Mouse (Mus musculus): ENCODE data around the gene Palm2. TPM values are rescaled to one million over a fixed set of nuclear protein-coding genes. Genes with fewer than 3 reads are reported as not detected.

Gene Palm2
- polyA plus RNA-seq, 1 experiment from 2014 or later: 5.8 TPM

GRCm38 (mm10) chr4:57557102-57557501 lies 123.1 kb downstream of the Palm2 start:
- Histone ChIP-seq H3K4me1 (peaks cover 7% of the 10 kb centered on the region; the same call in 1 of the 2 replicates), H3K27ac (replicated peaks) (no peak overlapping the region), H3K9me3 (no peaks in the 10 kb centered on the region), H3K36me3 (no peaks in the 10 kb centered on the region), H3K4me2 (replicated peaks) (no peak overlapping the region), H3K27me3 (no peaks in the 10 kb centered on the region), H3K9ac (replicated peaks) (no peak overlapping the region), H3K4me3 (no peak overlapping the region)
- ATAC-seq (replicated peaks): no peak
- WGBS: 90% methylated on average over 2 of the region's 2 CpGs

- no peak for ATAC-seq (replicated peaks)
- 88% methylated on average over 1 of the region's 1 CpGs for WGBS
- no peak overlapping the region for H3K9ac ChIP-seq (replicated peaks)
- H3K4me2 ChIP-seq (replicated peaks): no peak overlapping the region
- H3K27ac ChIP-seq (replicated peaks): no peak overlapping the region
- no peak overlapping the region for H3K4me3 ChIP-seq
- H3K4me1 ChIP-seq: peaks cover 7% of the 10 kb centered on the region; the same call in 1 of the 2 replicates
- no peaks in the 10 kb centered on the region for H3K36me3 ChIP-seq
- H3K9me3 ChIP-seq: no peaks in the 10 kb centered on the region
- H3K27me3 ChIP-seq: no peaks in the 10 kb centered on the region
Measured at GRCm38 (mm10) chr4:57559438-57559837, 125.4 kb downstream of the Palm2 start.

DNA sequence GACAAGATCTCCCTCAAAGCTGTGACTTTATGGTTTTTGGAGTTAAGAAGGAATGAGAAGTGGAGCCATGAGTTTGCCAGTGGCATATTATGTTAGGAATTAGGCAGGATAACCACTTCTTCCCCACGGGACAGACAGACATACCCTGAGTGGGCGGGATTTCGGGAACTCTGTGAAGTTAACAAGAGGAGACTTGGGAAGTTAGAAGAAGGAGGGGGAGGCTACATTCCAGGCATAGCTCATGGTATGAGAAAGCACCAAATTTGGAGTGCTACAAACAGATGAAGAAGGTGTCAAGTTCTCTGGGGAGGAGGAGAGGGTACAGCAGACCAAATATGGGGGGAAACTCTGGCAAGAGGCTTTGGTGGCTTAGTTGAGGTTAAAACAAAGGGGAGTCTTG lies 126.0 kb downstream of the Palm2 start:
- no peak for ATAC-seq (replicated peaks)
- no peak overlapping the region for H3K9ac ChIP-seq (replicated peaks)
- no peaks in the 10 kb centered on the region for H3K9me3 ChIP-seq
- no peak overlapping the region for H3K4me2 ChIP-seq (replicated peaks)
- H3K4me3 ChIP-seq: no peak overlapping the region
- no peaks in the 10 kb centered on the region for H3K27me3 ChIP-seq
- no peak overlapping the region for H3K27ac ChIP-seq (replicated peaks)
- H3K4me1 ChIP-seq: peaks cover 7% of the 10 kb centered on the region; the same call in 1 of the 2 replicates
- 82% methylated on average over 3 of the region's 3 CpGs for WGBS
- H3K36me3 ChIP-seq: no peaks in the 10 kb centered on the region

- WGBS: 53% methylated on average over 6 of the region's 6 CpGs
Measured at GRCm38 (mm10) chr4:57561055-57561454, 127.0 kb downstream of the Palm2 start.

GRCm38 (mm10) chr4:57565283-57565682 lies 131.2 kb downstream of the Palm2 start:
- H3K36me3 ChIP-seq: no peaks in the 10 kb centered on the region

More at GRCm38 (mm10) chr4:57561055-57561454, 127.0 kb downstream of the Palm2 start:
- Histone ChIP-seq H3K27me3 (no peaks in the 10 kb centered on the region), H3K9ac (replicated peaks) (no peak overlapping the region), H3K4me3 (no peak overlapping the region), H3K36me3 (no peaks in the 10 kb centered on the region), H3K4me1 (peaks cover 7% of the 10 kb centered on the region; the same call in 1 of the 2 replicates), H3K27ac (replicated peaks) (no peak overlapping the region), H3K4me2 (replicated peaks) (no peak overlapping the region), H3K9me3 (no peaks in the 10 kb centered on the region)
- ATAC-seq (replicated peaks): peak; percentile 64

DNA sequence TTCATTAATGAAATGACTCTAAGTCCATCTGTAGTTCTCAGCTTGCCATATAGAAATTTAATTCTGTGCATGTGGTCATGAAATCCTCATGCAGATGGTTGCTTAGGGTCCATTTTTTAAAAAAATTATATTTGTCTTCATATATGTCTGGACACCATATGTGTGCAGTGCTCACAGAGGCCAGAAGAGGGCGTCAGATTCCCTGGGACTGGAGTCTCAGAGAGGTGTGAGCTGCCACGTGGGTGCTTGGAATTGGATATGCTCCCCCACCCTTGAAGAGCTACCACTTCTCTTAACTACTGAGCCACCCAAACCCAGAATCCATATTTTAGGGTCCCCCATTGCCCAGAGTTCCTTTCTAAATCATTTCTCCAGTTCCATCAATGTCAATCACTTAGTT lies 131.8 kb downstream of the Palm2 start:
- ATAC-seq (replicated peaks): no peak
- Histone ChIP-seq H3K4me1 (peaks cover 12% of the 10 kb centered on the region), H3K4me2 (replicated peaks) (no peak overlapping the region), H3K27ac (replicated peaks) (no peak overlapping the region), H3K9ac (replicated peaks) (no peak overlapping the region), H3K36me3 (no peaks in the 10 kb centered on the region), H3K4me3 (no peak overlapping the region), H3K9me3 (no peaks in the 10 kb centered on the region), H3K27me3 (0 out of 2 replicates have a peak, but pooled peaks cover 7% of the 10 kb centered on the region)
- 60% methylated on average over 2 of the region's 2 CpGs for WGBS

More at GRCm38 (mm10) chr4:57565283-57565682, 131.2 kb downstream of the Palm2 start:
- Histone ChIP-seq H3K9me3 (no peaks in the 10 kb centered on the region), H3K27me3 (0 out of 2 replicates have a peak, but pooled peaks cover 7% of the 10 kb centered on the region), H3K27ac (replicated peaks) (no peak overlapping the region), H3K9ac (replicated peaks) (no peak overlapping the region), H3K4me2 (replicated peaks) (no peak overlapping the region), H3K4me1 (peaks cover 13% of the 10 kb centered on the region), H3K4me3 (no peak overlapping the region)
- ATAC-seq (replicated peaks): no peak
- 97% methylated on average over 1 of the region's 1 CpGs for WGBS

- Histone ChIP-seq H3K9ac (replicated peaks) (peak within 1 kb of the TSS; percentile 61), H3K36me3 (no peaks in the 10 kb centered on the region), H3K4me1 (peaks cover 6% of the 10 kb centered on the region), H3K27ac (replicated peaks) (peak within 1 kb of the TSS; percentile 44), H3K27me3 (0 out of 2 replicates have a peak, but pooled peaks cover 7% of the 10 kb centered on the region), H3K4me2 (replicated peaks) (peak within 1 kb of the TSS; percentile 80), H3K9me3 (no peaks in the 10 kb centered on the region), H3K4me3 (peak within 1 kb of the TSS; percentile 55)
- ATAC-seq (replicated peaks): peak; percentile 91
- under 1% methylated on average over 51 of the region's 51 CpGs for WGBS
Measured at GRCm38 (mm10) chr4:57567666-57568206, 133.7 kb downstream of the Palm2 start, which contains the start of gene Pakap. Pakap (plus strand) TSS chr4:57568179.

- Histone ChIP-seq H3K27ac (replicated peaks) (peak overlapping the region; percentile 44; the same call in 1 of the 2 replicates), H3K4me3 (peak overlapping the region; percentile 55), H3K9ac (replicated peaks) (peak overlapping the region; percentile 61), H3K4me1 (peaks cover 6% of the 10 kb centered on the region), H3K36me3 (no peaks in the 10 kb centered on the region), H3K4me2 (replicated peaks) (peak overlapping the region; percentile 80), H3K9me3 (no peaks in the 10 kb centered on the region), H3K27me3 (0 out of 2 replicates have a peak, but pooled peaks cover 7% of the 10 kb centered on the region)
- WGBS: 50% methylated on average over 19 of the region's 19 CpGs
- ATAC-seq (replicated peaks): no peak
Measured at GRCm38 (mm10) chr4:57568268-57569068, 134.4 kb downstream of the Palm2 start.

DNA sequence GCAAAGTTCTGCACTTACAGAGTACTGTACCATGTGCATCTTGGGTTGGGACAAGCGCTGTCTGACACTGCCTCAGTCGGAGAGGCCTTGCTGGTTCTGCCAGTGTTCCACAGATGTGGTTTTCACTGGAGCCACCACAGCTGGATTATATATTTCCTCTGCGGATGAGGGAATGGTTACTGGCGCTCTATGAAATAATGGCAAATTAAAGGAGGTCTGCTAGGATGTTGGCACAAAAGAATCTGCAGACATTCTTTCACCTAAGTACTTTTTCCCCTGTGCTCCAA lies 135.0 kb downstream of the Palm2 start:
- H3K9me3 ChIP-seq: no peaks in the 10 kb centered on the region
- no peak overlapping the region for H3K27ac ChIP-seq (replicated peaks)
- 0 out of 2 replicates have a peak, but pooled peaks cover 7% of the 10 kb centered on the region for H3K27me3 ChIP-seq
- H3K4me3 ChIP-seq: 0 out of 2 replicates have a peak overlapping the region, but pooled peaks have one; percentile 55
- peaks cover 6% of the 10 kb centered on the region for H3K4me1 ChIP-seq
- no peak overlapping the region for H3K4me2 ChIP-seq (replicated peaks)
- ATAC-seq (replicated peaks): no peak
- WGBS: 88% methylated on average over 4 of the region's 4 CpGs
- H3K9ac ChIP-seq (replicated peaks): no peak overlapping the region
- H3K36me3 ChIP-seq: no peaks in the 10 kb centered on the region

- Histone ChIP-seq H3K27ac (replicated peaks) (no peak overlapping the region), H3K27me3 (0 out of 2 replicates have a peak, but pooled peaks cover 7% of the 10 kb centered on the region), H3K4me1 (peaks cover 6% of the 10 kb centered on the region), H3K9ac (replicated peaks) (no peak overlapping the region), H3K4me3 (no peak overlapping the region), H3K4me2 (replicated peaks) (no peak overlapping the region), H3K9me3 (no peaks in the 10 kb centered on the region), H3K36me3 (no peaks in the 10 kb centered on the region)
- 62% methylated on average over 6 of the region's 6 CpGs for WGBS
- ATAC-seq (replicated peaks): no peak
Measured at GRCm38 (mm10) chr4:57569711-57570110, 135.7 kb downstream of the Palm2 start.

DNA sequence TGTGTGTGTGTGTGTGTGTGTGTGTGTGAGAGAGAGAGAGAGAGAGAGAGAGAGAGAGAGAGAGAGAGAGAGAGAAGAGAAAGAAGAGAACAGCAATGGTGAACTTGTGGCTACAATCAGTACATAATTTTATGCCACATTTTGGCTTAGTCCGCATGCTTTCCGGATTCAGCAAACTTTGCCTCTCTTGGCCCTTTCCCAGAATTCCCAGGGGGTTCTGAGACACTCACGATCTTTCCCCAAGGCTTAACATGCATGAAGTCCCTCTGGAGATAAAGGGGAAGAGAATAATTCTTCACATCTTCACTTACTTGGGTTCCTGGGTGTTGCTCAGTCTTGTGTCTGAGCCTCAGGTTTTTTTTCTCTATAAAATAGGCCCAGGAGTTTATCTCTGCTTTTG lies 136.2 kb downstream of the Palm2 start:
- no peaks in the 10 kb centered on the region for H3K9me3 ChIP-seq
- peaks cover 6% of the 10 kb centered on the region for H3K4me1 ChIP-seq
- no peaks in the 10 kb centered on the region for H3K36me3 ChIP-seq
- H3K27ac ChIP-seq (replicated peaks): no peak overlapping the region
- H3K9ac ChIP-seq (replicated peaks): no peak overlapping the region
- 0 out of 2 replicates have a peak, but pooled peaks cover 7% of the 10 kb centered on the region for H3K27me3 ChIP-seq
- ATAC-seq (replicated peaks): no peak
- H3K4me3 ChIP-seq: no peak overlapping the region
- 74% methylated on average over 3 of the region's 3 CpGs for WGBS
- H3K4me2 ChIP-seq (replicated peaks): no peak overlapping the region

GRCm38 (mm10) chr4:57574181-57574580 lies 140.1 kb downstream of the Palm2 start:
- 91% methylated on average over 3 of the region's 3 CpGs for WGBS
- H3K4me1 ChIP-seq: no peaks in the 10 kb centered on the region
- H3K4me3 ChIP-seq: no peak overlapping the region
- H3K36me3 ChIP-seq: no peaks in the 10 kb centered on the region
- no peaks in the 10 kb centered on the region for H3K27me3 ChIP-seq
- no peaks in the 10 kb centered on the region for H3K9me3 ChIP-seq
- H3K9ac ChIP-seq (replicated peaks): no peak overlapping the region
- no peak for ATAC-seq (replicated peaks)
- H3K4me2 ChIP-seq (replicated peaks): no peak overlapping the region
- H3K27ac ChIP-seq (replicated peaks): no peak overlapping the region
